Mouse (Mus musculus) ES-CJ7 (cell line): ENCODE results near the gene Ubash3b.

Experiments used
- DNase-seq: peaks from one replicate; pipeline ENCODE4 v3.0.0; 2011; ENCODE audit warnings: low read depth, low spot score

Gene Ubash3b

GRCm38 (mm10) chr9:41161413-41161812, at the start of gene Ubash3b:
Gene Ubash3b, minus strand, starts transcription at chr9:41161697.
- DNase-seq: no peak

DNA sequence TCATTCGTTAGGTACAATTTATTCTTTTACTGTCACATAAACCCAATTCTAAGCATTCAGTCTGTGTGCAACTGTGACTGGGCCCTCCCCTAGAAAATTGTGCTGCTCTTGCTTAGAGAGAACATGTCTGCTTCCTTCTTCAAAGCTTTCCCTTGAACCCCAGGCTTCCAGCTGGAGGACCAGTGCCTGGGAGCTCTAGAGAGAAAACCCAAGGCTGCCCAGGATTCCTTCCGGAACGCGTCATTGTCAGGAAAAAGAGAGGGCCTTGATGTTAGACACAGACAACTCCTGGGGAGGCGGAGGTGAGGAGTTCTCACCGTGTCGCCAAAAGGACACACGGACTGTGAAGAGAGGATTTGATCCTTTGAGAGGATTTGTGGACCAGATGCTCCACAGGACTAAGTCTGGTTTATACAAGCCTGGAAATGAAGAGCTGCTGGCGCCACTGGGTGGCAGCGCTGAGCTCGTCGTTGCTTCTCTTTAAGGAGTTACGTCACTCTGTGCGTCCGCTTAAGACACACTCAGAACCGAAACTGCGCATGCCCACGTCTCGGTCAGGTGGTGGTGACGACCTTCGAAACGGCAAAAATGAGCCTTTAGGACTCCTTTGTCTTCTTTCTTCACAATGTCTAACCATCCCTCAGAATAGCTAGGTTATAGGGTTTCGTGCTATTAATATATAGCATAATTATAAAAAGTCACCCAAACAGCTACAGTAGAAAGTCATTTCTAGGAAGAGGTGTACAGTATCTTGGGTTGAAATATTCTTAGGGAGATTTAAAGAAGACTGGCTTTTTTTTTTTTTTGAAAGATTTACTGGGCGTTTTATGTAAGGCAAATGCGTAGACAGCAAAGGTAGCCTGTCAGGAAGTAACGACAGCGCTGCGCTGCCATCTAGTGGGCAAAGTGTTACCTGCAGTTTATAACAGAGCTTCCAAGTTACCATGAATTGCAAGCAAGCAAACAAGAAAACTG, 45.9 kb upstream of the Ubash3b start:
- peak; percentile 97 for DNase-seq

GRCm38 (mm10) chr9:41206717-41207116, 45.2 kb upstream of the Ubash3b start:
- no peak for DNase-seq

- DNase-seq: peak; percentile 34
These were observed 43.8 kb upstream of the Ubash3b start for GRCm38 (mm10) chr9:41205267-41205666.

- no peak for DNase-seq
These were observed 38.2 kb upstream of the Ubash3b start for GRCm38 (mm10) chr9:41199456-41200252.

- DNase-seq: no peak
These were observed 37.2 kb upstream of the Ubash3b start for GRCm38 (mm10) chr9:41198501-41199265.

GRCm38 (mm10) chr9:41195742-41196311, 34.3 kb upstream of the Ubash3b start:
- no peak for DNase-seq

- DNase-seq: no peak
These were observed 30.2 kb upstream of the Ubash3b start for GRCm38 (mm10) chr9:41191651-41192210.

DNA sequence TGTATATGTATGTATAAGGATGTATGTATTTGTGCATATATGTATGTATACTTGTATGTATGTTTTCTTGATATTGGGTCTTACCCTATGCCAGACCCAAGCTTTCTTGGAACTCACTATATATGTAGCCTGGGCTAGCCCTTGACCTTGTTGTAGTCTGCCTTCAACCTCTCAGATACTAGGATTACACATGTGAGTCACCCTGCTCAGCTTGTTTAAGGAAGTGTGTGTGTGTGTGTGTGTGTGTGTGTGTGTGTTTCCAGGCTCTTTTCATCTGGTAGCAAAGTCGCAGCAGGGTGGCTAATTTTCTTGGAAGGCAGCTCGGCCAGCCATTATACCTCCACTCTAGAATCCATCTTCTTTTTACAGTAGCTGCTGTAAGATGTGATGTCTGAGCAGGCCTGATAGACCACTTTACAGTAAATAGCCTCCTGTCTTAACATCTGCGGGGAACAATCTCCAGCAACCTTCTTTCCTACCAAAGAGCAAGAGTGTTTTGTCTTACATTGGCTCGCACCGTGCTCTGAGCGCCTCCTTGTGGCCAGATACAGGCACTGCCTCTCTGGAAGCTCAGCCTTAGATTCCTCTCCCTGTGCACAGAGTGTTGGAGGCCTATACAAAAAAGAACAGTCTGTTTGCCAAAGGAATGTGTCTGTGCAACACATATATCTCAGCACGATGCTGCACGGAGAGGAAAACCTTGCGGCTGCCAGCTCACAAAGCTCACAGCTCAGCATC, 29.4 kb upstream of the Ubash3b start:
- DNase-seq: peak; percentile 69

- DNase-seq: no peak
These were observed 26.4 kb upstream of the Ubash3b start for GRCm38 (mm10) chr9:41187939-41188338.

GRCm38 (mm10) chr9:41187498-41187897, 26.0 kb upstream of the Ubash3b start:
- no peak for DNase-seq

DNA sequence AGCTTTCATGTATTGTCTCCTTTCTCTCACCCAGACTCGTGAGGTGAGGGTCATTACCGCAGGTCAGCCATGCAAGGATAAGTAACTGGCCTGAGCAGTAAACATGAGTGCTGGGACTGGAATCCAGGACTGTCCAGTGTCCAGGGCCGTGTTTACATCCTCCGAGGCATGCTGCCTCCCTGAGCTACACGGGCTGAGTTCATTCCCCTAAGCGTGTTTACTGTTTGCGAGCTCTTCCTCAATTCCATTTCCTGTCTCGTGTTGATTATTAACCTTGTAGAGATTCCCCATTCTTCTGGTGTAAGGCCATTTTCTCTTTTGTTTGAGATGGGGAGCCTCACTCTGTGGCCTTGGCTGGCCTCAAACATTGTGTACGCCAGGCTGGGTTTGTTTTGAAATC, 23.8 kb upstream of the Ubash3b start:
- no peak for DNase-seq

- peak; percentile 12 for DNase-seq
These were observed 21.1 kb upstream of the Ubash3b start for GRCm38 (mm10) chr9:41182550-41182949.

DNA sequence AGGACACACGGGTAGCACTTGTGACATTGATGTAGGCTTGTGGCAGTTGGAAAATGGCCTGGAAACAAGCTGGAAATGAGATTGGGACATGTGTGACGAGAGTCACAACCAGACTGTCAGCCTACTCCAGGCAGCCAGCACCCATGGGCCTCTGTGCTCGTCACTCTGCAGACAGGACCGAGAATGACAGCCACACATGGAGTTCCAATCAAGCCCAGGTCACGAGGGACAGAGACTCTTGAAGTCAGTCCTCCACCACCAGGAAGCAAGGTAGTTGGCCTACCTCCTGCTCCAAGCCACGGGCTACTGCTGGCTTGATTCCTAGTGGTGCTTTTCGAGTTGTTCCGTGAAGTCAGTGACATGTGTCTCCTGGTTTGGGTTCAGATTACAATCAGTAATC, 20.3 kb upstream of the Ubash3b start:
- DNase-seq: no peak

- DNase-seq: no peak
These were observed 19.9 kb upstream of the Ubash3b start for GRCm38 (mm10) chr9:41181372-41181771.

- DNase-seq: no peak
These were observed 17.6 kb upstream of the Ubash3b start for GRCm38 (mm10) chr9:41179056-41179455.

- DNase-seq: no peak
These were observed 11.7 kb upstream of the Ubash3b start for GRCm38 (mm10) chr9:41173158-41173557.

- DNase-seq: no peak
These were observed 10.9 kb upstream of the Ubash3b start for GRCm38 (mm10) chr9:41172426-41172825.

DNA sequence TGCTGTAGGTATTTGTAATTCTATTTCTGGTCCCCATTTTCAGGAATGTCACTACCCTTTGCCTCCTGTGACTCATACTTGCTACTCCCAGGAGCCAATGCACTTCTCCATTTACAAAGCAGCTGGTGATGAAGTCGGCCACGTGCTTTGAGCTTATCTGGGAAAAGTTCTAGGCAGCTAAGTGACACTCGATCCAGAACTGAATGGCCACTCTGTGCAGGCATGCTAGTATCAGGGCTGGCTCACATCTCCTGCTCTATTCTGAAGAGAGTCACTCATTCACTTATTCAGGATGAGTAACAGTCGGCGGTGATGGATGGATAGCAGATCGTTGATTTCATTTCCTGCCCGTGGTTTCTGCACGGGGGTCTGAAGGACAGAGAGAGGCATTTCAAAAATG, 8.5 kb upstream of the Ubash3b start:
- DNase-seq: no peak

DNA sequence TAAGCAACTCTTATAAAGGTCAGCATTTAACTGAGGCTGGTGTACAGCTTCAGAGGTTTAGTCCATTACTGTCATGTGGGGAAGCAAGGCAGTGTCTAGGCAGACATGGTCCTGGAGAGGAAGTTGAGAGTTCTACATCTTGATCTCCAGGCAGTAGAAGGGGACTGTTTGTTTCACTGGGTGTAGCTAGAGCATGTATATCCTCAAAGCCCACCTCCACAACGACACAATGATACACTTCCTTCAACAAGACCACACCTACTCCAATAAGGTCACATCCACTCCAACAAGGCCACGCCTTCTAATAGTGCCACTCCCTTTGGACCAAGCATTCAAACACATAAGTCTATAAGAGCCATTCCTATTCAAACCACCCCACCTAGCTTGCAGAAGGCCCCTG, 7.2 kb upstream of the Ubash3b start:
- DNase-seq: no peak
